Mouse (Mus musculus): ENCODE results near the gene Efna4. TPM values are rescaled to one million over a fixed set of nuclear protein-coding genes. Genes with fewer than 3 reads are reported as not detected.

The Efna4 gene
- polyA plus RNA-seq, 1 experiment = 13.3 TPM

- Histone ChIP-seq H3ac (ENCODE audit: control insufficient read depth, insufficient read length, low read depth) (no peak overlapping the region), H3K36me3 (ENCODE audit: control insufficient read depth, insufficient read depth) (no peaks in the 10 kb centered on the region), H3K79me3 (ENCODE audit: low read depth) (no peaks in the 10 kb centered on the region), H3K27me3 (ENCODE audit: control insufficient read depth, insufficient read depth, insufficient read length) (peaks cover 8% of the 10 kb centered on the region), H3K79me2 (ENCODE audit: control insufficient read depth, insufficient read depth) (no peaks in the 10 kb centered on the region), H3K4me3 (ENCODE audit: insufficient read depth, poor library complexity, severe bottlenecking) (no peak overlapping the region)
- TF ChIP-seq USF1 (IDR thresholded peaks at IDR 0.05; ENCODE audit: low read depth) = no peak
- TF ChIP-seq CTCF (IDR thresholded peaks at IDR 0.05; ENCODE audit: control insufficient read depth, insufficient read depth, insufficient read length) = no peak
Measured at GRCm38 (mm10) chr3:89359630-89360029, 21.8 kb upstream of the Efna4 start.

GRCm38 (mm10) chr3:89356029-89356428 is 18.2 kb upstream of the Efna4 start:
- H3K36me3 ChIP-seq (ENCODE audit: control insufficient read depth, insufficient read depth) = no peaks in the 10 kb centered on the region
- H3ac ChIP-seq (ENCODE audit: control insufficient read depth, insufficient read length, low read depth) = no peak overlapping the region
- H3K4me3 ChIP-seq (ENCODE audit: insufficient read depth, poor library complexity, severe bottlenecking) = no peak overlapping the region
- no peaks in the 10 kb centered on the region for H3K79me3 ChIP-seq (ENCODE audit: low read depth)
- peaks cover 8% of the 10 kb centered on the region for H3K27me3 ChIP-seq (ENCODE audit: control insufficient read depth, insufficient read depth, insufficient read length)
- H3K79me2 ChIP-seq (ENCODE audit: control insufficient read depth, insufficient read depth) = no peaks in the 10 kb centered on the region
- TF ChIP-seq MYOD1 (IDR thresholded peaks at IDR 0.05; ENCODE audit: control insufficient read depth, insufficient read length, low read depth) = no peak
- no peak for TF ChIP-seq CEBPB (IDR thresholded peaks at IDR 0.05; ENCODE audit: low read depth)
- no peak for TF ChIP-seq USF1 (IDR thresholded peaks at IDR 0.05; ENCODE audit: low read depth)
- no peak for TF ChIP-seq MAX (IDR thresholded peaks at IDR 0.05)
- no peak for TF ChIP-seq FOSL1 (IDR thresholded peaks at IDR 0.05; ENCODE audit: insufficient read depth, low read length, poor library complexity, severe bottlenecking)

- Histone ChIP-seq H3ac (ENCODE audit: control insufficient read depth, insufficient read length, low read depth) (no peak overlapping the region), H3K79me3 (ENCODE audit: low read depth) (no peaks in the 10 kb centered on the region), H3K27me3 (ENCODE audit: control insufficient read depth, insufficient read depth, insufficient read length) (peaks cover 8% of the 10 kb centered on the region), H3K4me3 (ENCODE audit: insufficient read depth, poor library complexity, severe bottlenecking) (no peak overlapping the region), H3K79me2 (ENCODE audit: control insufficient read depth, insufficient read depth) (no peaks in the 10 kb centered on the region), H3K36me3 (ENCODE audit: control insufficient read depth, insufficient read depth) (no peaks in the 10 kb centered on the region)
- TF ChIP-seq FOSL1 (IDR thresholded peaks at IDR 0.05; ENCODE audit: insufficient read depth, low read length, poor library complexity, severe bottlenecking) = no peak
- no peak for TF ChIP-seq CTCF (IDR thresholded peaks at IDR 0.05; ENCODE audit: control insufficient read depth, insufficient read depth, insufficient read length)
- TF ChIP-seq MYOD1 (IDR thresholded peaks at IDR 0.05; ENCODE audit: control insufficient read depth, insufficient read length, low read depth) = no peak
- TF ChIP-seq CEBPB (IDR thresholded peaks at IDR 0.05; ENCODE audit: low read depth) = no peak
- no peak for TF ChIP-seq USF1 (IDR thresholded peaks at IDR 0.05; ENCODE audit: low read depth)
- no peak for TF ChIP-seq MYOG (IDR thresholded peaks at IDR 0.05; ENCODE audit: control insufficient read depth, extremely low read depth, insufficient read length)
- TF ChIP-seq MAX (IDR thresholded peaks at IDR 0.05) = no peak
Measured at GRCm38 (mm10) chr3:89355512-89355902, 17.7 kb upstream of the Efna4 start.

- Histone ChIP-seq H3K4me3 (ENCODE audit: insufficient read depth, poor library complexity, severe bottlenecking) (no peak overlapping the region), H3K79me3 (ENCODE audit: low read depth) (no peaks in the 10 kb centered on the region), H3K27me3 (ENCODE audit: control insufficient read depth, insufficient read depth, insufficient read length) (peaks cover 8% of the 10 kb centered on the region), H3K36me3 (ENCODE audit: control insufficient read depth, insufficient read depth) (no peaks in the 10 kb centered on the region), H3K79me2 (ENCODE audit: control insufficient read depth, insufficient read depth) (no peaks in the 10 kb centered on the region), H3ac (ENCODE audit: control insufficient read depth, insufficient read length, low read depth) (no peak overlapping the region)
- no peak for TF ChIP-seq FOSL1 (IDR thresholded peaks at IDR 0.05; ENCODE audit: insufficient read depth, low read length, poor library complexity, severe bottlenecking)
- TF ChIP-seq CTCF (IDR thresholded peaks at IDR 0.05; ENCODE audit: control insufficient read depth, insufficient read depth, insufficient read length) = peak; percentile 83
- no peak for TF ChIP-seq CEBPB (IDR thresholded peaks at IDR 0.05; ENCODE audit: low read depth)
- no peak for TF ChIP-seq MYOD1 (IDR thresholded peaks at IDR 0.05; ENCODE audit: control insufficient read depth, insufficient read length, low read depth)
Measured at GRCm38 (mm10) chr3:89354816-89355511, 17.1 kb upstream of the Efna4 start.

- no peaks in the 10 kb centered on the region for H3K79me2 ChIP-seq (ENCODE audit: control insufficient read depth, insufficient read depth)
- no peak overlapping the region for H3K4me3 ChIP-seq (ENCODE audit: insufficient read depth, poor library complexity, severe bottlenecking)
- peaks cover 3% of the 10 kb centered on the region for H3K27me3 ChIP-seq (ENCODE audit: control insufficient read depth, insufficient read depth, insufficient read length)
- no peaks in the 10 kb centered on the region for H3K79me3 ChIP-seq (ENCODE audit: low read depth)
- H3ac ChIP-seq (ENCODE audit: control insufficient read depth, insufficient read length, low read depth) = no peak overlapping the region
- no peaks in the 10 kb centered on the region for H3K36me3 ChIP-seq (ENCODE audit: control insufficient read depth, insufficient read depth)
- no peak for TF ChIP-seq MYOG (IDR thresholded peaks at IDR 0.05; ENCODE audit: control insufficient read depth, extremely low read depth, insufficient read length)
- no peak for TF ChIP-seq MYOD1 (IDR thresholded peaks at IDR 0.05; ENCODE audit: control insufficient read depth, insufficient read length, low read depth)
- TF ChIP-seq CEBPB (IDR thresholded peaks at IDR 0.05; ENCODE audit: low read depth) = no peak
- TF ChIP-seq FOSL1 (IDR thresholded peaks at IDR 0.05; ENCODE audit: insufficient read depth, low read length, poor library complexity, severe bottlenecking) = no peak
- no peak for TF ChIP-seq MAX (IDR thresholded peaks at IDR 0.05)
- TF ChIP-seq USF1 (IDR thresholded peaks at IDR 0.05; ENCODE audit: low read depth) = no peak
- no peak for TF ChIP-seq CTCF (IDR thresholded peaks at IDR 0.05; ENCODE audit: control insufficient read depth, insufficient read depth, insufficient read length)
Measured at GRCm38 (mm10) chr3:89351271-89351670, 13.4 kb upstream of the Efna4 start.

- H3K27me3 ChIP-seq (ENCODE audit: control insufficient read depth, insufficient read depth, insufficient read length) = no peaks in the 10 kb centered on the region
- H3K79me2 ChIP-seq (ENCODE audit: control insufficient read depth, insufficient read depth) = no peaks in the 10 kb centered on the region
- peak within 1 kb of the TSS; percentile 77 for H3ac ChIP-seq (ENCODE audit: control insufficient read depth, insufficient read length, low read depth)
- peak within 1 kb of the TSS; percentile 43 for H3K4me3 ChIP-seq (ENCODE audit: insufficient read depth, poor library complexity, severe bottlenecking)
- no peaks in the 10 kb centered on the region for H3K79me3 ChIP-seq (ENCODE audit: low read depth)
- peaks cover 8% of the 10 kb centered on the region for H3K36me3 ChIP-seq (ENCODE audit: control insufficient read depth, insufficient read depth)
- TF ChIP-seq MAX (IDR thresholded peaks at IDR 0.05) = peak; percentile 73
- no peak for TF ChIP-seq MYOD1 (IDR thresholded peaks at IDR 0.05; ENCODE audit: control insufficient read depth, insufficient read length, low read depth)
Measured at GRCm38 (mm10) chr3:89349869-89350501, 12.2 kb upstream of the Efna4 start, which contains the start of gene Adam15. Gene Adam15 (minus strand): TSS chr3:89349996.

Data from C2C12 (cell line).